Mouse (Mus musculus): ENCODE data around the gene Gm10591.
"Not testable (repeated sequence)": the region's sequence is repeated elsewhere in the genome, so short reads cannot be mapped to it uniquely, and the experiment has no call there.

Gene Gm10591

DNA sequence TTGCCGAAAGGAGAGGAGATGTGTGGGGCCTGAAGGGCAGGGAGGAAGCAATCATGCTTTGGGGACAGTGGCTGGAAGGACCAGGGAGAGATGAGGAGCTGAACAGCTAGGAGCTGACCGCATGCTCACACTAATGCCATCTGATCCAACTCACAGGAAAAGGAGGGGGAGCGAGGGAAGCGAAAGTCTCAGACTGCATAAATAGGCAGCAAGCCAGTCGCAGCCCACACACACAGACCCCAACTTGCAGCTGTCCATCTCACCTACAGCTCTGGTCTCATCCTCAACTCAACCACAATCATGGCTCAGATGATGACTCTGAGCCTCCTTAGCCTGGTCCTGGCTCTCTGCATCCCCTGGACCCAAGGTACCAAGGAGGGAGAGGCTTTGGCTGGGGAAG is at the start of gene Gm10591:
Gene Gm10591 (plus strand): TSS at position 301 of the 400 bp plus-strand sequence.
- in situ Hi-C loops (cut with MboI, MseI) = not testable (repeated sequence)

DNA sequence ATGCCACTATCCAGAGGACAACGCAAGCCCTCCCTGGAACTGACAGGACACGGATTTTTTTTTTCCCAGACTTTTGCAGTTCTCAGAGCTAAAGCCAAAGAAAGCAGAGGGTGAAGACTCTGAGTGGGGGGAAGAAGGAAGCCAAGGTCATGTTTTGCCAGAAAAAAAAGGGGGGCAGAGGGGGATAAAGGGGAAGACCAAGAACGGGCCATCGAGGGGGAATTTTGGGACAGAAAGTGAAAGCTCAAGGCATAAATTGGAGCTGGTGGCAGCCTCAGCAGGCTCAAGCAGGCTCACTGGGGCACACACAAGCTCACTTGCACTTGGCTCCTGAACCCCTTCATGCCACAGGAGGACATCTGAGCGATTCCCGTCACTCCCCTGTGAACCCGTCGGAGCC is 17.4 kb downstream of the Gm10591 start, which contains the start of gene Gm2564:
Gene Gm2564 (plus strand): TSS at position 301 of the 400 bp plus-strand sequence.
- in situ Hi-C loops (cut with MboI, MseI) = not testable (repeated sequence)

DNA sequence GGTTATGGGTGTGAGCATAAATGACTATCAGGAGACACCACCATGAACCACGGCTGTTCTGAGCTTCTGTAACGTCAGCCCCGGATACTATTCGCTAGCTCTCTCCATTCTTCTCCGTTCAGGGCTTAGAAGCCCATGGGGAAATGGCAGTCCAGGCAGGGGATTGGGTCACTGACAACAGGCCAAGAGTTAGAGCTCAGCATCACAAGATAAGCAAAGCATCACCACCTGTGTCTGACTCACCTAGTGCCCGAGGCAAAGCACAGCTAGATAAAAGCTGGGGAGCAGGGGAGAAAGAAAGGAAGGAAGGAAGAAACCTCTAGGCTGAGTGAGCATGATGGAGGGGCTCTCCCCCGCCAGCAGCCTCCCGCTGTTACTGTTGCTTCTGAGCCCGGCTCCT is 43.0 kb downstream of the Gm10591 start, which contains the start of gene Ccl27b:
Gene Ccl27b (plus strand): TSS at position 301 of the 400 bp plus-strand sequence.
- in situ Hi-C loops (cut with MboI, MseI) = not testable (repeated sequence)

DNA sequence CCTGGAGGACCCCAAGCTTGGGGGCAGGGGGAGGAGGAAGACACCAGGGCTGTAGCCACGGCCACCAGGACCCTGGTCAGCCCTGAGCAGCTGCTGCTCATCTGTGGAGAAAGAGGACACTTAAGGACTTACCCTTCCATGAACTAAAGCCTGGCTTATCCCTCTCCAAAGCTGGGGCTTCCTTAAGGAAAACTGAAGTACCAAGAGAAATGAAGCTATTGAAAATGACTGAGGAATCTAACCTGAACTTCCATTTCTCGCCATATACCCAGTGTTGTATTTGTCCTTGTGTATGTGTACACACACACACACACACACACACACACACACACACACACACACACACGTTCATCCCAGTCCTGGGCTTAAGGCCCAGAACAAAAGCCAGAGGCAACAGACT is 49.8 kb downstream of the Gm10591 start, which contains the start of gene Il11ra2:
Gene Il11ra2 (minus strand): TSS at position 101 of the 400 bp plus-strand sequence.
- in situ Hi-C loops (cut with MboI, MseI) = loop anchor here (10.0 kb wide), 1 partner anchor 897 kb away; no protein-coding TSS in a partner anchor
